Mouse (Mus musculus) urinary bladder, postnatal 36 days (tissue): ENCODE results near the gene Ccl25.
A peak's percentile ranks its signal among the peaks of the same experiment; 100 is the strongest.

Experiments
- DNase-seq, 2 experiments: peaks; one replicate each; pipeline ENCODE4 v3.0.0; 2022; ENCODE audit warnings: low spot score in 2 of 2, mixed read lengths in 1 of 2

Ccl25 gene

DNA sequence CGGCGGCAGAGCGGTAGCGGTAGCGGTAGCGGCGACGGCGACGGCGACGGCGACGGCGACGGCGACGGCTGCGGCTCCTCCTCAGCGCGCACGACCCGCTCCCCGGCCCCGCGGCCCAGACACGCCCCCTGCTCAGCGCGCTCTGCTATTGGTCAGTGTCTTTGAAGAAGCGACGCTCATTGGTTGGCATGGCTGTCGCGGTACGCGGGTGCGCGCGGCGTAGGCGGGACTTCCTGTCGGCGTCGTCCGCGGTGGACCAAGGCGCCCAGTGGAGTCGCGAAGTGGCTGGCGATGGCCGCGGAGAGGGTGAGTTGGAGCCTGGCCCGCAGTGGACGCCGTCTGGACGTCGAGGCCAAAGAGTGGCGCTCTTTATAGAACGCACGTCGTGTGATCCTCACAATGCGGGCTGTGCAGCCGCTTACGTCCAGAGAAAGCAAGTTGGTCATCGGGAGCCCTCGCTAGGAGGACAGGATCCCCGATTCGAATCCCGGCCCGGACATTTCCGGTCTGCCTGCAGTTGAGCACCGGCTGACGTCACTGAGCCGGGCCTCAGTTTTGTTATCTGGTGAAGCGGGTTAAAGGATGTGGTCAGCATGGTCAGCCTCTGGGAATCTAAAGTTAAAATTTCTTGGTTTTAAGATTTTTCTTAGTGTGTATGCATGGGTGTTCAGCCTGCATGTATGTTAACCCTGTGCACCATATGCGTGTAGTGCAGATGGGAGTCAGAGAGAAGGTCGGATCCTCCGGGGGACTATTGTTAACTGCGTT lies at the start of gene Ccl25, which contains the start of gene Elavl1:
Gene Ccl25 (plus strand): TSS at position 228 of the 768 bp plus-strand sequence.
Gene Elavl1 (minus strand): TSS at position 431 of the 768 bp plus-strand sequence.
- DNase-seq, result peak; percentile 96

DNA sequence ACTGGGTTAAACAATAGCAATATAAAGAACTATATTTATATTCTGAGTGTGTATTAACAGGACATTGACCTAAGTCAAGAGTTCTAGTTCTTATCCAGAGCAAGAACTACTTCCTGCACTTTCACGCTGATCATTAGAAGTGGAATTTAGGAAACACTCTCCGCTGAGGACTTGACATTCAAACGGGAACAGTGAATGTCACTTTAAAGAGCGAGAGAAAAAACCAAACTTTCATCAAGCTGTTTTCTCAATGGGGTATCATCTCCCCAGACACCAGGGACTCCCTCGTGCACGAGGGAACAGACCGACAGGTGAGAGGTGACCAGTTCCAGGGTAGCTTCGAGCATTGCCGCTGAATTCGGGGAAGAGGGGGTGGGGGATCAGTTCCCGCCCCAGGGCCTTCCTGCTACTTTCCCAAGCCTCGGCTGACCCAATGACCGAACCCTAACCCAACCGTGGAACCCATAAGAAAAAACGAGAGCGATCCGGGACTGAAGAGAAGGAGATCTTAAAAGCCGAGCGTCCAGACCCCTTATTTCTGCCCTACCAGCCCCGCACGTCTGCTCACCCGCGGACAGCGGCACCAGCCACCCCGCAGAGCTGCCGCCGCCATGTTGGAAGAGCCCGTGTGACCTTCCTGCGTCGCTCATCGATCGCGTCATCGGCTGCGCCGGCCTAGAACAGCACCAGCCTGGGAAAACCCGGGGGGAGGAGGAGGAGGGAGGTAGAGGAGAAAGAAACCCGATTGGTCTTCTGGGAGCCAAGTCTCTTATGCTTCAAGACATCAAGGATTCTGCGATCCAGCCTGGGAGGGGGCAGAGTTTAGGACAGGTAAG lies 49.5 kb upstream of the Ccl25 start, which contains the start of gene Timm44:
Gene Timm44 (minus strand): TSS at position 639 of the 836 bp plus-strand sequence.
- peak; percentile 87 to 92 for DNase-seq

DNA sequence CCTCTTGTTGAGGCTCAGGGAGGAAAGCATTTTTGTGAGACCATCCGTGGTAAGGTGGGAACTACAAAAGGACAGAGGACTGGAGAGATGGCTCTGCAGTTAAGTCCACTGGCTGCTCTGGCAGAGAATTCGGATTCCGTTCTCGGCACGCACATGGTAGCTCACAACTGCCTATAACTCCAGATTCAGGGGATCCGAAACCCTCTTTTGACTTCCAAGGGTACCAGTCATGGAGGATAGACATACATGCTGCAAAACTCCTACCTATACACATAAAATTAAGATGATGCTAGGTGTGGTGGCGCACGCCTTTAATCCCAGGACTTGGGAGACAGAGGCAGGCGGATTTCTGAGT lies 48.9 kb upstream of the Ccl25 start:
- DNase-seq, result no peak

DNA sequence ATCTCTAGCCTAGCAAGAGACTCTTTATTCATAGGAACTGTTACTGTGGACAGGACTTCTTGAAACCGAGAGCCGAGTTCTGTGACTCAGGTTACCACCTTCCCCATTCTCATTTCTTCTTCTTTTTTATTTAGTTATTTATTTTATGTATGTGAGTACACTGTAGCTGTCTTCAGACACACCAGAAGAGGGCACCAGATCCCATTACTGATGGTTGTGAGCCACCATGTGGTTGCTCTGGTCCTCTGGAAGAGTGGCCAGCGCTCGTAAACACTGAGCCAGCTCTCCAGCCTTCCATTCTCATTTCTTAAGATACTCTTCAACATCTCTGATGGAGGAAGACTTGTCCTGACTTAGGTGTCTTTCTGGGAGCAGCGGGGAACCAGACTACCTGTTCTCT lies 32.3 kb upstream of the Ccl25 start:
- DNase-seq, result no peak

DNA sequence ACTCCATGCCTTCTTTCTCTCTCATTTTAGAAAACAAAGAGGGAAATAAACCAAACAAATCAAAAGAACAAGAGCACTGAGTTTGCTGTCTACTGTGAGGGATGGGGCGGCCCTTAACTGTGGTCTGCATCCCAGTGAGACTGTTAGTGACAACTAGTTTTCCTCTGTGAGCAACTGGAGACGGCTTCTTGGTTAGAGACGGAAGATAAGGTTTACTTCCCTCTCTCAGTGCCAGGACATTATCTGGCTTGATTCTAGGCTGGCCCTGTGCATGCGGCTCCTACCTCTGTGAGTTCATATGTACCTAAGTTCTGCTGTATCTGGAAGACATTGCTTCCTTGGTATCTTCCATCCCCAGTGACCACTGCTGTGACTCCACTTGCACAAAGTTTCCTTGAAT lies 27.2 kb upstream of the Ccl25 start:
- DNase-seq, result no peak

DNA sequence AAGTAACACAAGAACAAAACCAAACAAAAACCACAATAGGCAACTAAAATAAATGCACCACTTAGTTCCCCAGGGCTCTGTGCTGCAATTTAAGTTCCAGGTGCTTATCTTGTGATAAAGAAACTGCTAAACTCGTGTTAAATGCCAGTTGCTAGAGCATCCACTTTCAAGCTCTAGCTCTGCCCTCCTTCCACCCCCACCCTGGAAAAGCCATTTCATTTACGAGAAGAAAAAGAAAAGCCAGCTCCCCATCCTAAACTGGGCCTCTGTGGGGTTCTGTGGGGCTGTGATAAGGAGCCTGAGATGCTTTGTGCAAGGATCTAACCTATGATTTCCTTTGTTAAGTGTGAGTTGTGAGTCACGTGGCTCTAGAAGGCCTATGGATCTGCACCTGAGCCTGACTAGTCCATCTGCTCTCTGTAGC lies 20.9 kb upstream of the Ccl25 start:
- DNase-seq, result no peak

DNA sequence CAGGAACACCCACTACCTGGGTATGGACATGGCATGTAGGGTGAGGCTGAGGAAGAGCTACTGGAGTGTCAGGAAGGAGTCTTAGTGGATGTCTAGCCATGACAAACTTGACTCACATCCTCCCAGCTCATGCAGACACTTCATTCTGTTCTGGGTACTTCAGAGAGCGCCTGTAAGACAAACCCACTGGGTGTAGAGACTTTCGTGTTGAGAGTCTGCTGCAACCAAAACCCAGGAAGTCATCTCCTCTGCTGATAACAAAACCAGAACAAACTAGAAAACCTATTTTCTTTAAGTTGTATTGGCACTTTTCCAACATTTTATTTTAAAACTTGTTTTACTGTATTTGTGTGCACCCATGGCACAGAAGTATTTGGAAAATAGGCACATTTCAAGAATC lies 19.2 kb upstream of the Ccl25 start:
- no peak for DNase-seq

DNA sequence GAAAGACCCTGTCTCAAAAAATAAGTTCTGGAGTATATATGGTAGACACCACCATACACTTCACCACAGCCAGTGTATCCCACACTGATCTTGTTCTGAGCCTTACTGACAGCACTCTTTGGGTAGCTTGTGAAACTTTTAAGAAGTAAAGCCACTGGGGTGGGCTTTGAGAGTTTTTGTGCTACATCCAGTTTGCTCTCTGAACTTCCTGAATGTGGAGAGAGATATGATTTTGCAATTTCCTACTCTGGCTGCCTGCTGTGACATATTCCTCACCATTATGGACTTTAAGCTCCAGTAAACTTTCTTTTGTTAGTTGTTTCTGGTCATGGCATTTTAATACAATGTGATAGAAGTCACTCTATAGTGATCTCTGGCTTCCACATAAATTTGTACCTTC lies 12.9 kb upstream of the Ccl25 start:
- no peak for DNase-seq

DNA sequence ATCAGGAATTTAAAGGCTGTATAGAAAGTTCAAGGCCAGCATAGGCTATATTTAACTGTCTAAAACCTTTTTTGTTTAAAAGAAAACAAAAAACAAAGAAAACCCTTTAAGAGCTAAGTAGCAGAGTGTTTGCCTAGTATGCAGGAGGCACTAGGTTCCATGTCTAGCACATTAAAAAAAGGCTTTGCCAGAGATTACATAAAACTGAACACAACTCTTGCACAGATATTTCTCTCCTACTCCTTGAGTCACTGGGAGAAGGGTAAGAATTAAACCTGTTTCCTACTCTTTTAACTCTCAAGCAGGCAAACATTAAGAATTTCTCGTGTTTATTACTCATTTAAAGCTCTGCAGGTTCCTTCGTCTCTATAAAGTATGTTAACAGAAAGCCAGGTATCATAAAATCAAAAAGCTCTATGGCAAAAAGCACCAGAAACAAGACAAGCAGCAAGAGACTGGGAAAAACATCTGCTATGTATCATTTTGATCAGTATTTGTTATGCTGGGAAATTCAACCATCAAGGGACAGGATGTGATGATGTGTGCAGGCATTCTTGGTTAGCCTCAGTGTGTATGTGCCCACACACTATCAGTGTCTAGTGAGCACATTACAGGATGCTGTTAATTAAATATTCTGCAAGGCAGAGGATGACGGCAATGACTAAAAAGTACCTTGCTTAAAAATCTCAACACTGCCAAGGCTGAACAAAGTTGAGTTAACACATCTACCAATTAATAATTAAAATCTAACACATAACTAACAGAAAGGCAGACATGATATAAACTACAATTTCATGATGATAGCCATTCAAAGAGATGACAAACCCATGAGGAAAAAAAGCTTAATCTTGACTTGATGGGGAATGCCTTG lies 11.5 kb upstream of the Ccl25 start:
- no peak for DNase-seq

DNA sequence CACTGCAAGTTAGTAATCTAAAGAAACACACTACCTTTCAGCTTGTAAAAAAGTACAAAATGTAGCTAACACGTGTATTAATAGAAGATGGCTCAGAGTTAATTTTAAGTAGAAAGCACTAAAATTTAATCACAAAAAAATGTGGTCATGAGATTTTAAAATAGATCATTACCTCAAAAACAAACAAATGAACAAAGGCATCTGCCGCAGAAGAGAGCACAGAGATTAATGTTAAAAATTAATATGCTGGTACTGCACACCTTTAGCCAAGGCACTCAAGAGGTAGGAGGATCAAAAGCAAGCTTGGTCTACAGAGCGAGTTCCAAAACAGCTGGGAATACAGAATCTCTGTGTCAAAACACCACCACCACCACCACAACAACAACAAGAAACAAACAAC lies 10.2 kb upstream of the Ccl25 start:
- DNase-seq, result no peak

DNA sequence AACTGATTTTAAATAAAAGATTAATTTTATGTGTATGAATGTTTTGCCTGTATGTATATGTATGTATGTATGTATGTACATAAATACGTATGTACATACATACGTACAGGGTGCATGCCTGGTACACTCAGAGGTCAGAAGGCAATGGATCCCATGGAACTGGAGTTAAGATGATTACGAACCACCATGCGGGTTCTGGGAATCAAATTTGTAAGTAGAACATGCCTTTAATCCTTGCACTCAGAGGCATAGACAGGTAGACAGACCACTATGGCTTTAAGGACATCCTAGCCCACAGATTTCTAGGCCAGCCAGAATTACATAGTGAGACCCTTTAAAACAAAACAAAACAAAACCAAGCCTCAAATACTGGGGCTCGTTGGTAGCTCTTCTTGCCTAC lies 6.9 kb upstream of the Ccl25 start:
- DNase-seq, result no peak

DNA sequence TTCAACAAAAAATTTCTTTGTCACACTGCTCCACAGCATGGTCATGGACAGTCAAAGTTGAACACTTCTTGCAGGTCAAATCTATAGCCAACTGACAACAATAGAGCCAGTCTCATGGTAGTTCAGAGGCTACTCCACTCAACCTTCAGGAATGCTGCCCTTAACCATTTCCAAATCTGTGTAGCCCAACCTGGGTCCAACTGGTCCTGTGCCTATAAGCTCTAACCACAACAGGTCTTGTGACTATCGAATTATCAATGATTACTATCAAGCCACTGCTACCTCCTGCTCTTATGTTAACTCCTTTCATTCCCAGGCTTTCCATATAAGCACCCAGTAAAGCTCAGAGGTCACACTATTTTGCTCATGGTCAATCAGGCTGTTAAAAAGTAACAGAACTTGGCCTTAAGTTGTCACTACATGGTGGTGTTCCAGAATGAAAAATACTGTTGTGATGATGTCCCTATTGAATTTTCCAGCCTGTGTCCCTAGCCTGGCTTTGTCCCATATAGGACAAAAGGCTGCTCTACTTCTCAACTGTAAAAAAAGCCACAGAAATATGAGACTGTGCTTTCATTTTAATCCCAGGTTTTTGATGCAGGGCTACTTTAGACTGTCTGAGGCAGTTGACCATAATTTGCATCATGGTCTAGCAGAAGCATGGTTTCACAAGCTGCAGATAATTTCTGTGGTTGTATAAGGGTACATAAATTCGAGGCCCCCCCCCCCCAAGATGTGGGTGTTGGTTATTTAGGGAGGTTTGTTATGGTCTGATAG lies 6.0 kb upstream of the Ccl25 start:
- no peak for DNase-seq

DNA sequence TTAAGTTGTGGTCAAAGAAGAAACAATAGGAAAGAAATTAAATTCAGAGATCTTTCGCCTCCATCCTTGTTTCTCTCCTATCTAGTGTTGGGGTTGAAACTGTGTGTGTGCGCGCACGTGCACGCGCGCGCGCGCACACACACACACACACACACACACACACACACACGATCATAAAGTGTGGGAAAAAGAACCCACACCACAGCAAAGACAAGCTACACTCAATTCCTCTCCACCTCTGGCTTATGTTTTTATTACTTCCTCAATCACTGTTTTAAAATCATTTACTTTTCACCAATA lies 5.5 kb upstream of the Ccl25 start:
- DNase-seq, result no peak

DNA sequence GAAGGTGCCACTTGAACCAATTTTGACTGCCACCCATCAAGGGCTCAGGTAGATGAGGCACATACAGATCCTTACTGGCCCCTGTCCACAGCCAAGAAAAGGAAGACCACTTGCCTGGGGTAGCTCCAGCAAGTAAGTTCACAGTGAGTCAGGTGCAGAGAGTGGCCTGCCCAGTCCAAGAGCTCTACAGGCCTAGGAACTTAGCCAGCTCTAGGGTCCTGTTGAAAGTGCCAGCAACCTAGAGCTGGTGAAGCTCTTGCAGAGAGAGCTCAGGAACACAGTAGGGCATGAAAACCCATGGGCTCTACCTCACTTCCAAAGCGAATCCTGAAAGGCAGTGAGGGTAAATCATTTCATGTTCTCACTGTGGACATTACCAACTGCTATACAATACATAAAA lies 4.6 kb upstream of the Ccl25 start:
- DNase-seq, result no peak

DNA sequence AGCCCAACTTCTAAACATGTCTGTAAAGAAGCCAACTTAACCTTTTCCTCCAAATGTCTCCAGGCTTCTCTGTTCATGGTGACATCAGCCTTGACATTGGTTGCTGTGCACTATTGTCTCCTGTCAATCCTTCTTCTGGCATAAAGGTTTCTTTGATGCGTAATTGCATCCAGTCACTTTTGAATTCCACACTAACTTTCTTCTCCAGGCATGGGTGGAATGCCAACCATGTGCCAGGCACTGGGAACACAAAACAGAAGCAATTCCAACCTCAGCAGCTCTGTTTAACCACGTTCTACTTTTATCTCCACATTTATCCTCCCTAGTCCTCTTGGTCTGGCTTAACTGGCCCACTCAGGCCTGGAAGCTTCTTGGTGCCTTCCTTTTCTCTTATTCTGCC lies 4.0 kb upstream of the Ccl25 start:
- no peak for DNase-seq

DNA sequence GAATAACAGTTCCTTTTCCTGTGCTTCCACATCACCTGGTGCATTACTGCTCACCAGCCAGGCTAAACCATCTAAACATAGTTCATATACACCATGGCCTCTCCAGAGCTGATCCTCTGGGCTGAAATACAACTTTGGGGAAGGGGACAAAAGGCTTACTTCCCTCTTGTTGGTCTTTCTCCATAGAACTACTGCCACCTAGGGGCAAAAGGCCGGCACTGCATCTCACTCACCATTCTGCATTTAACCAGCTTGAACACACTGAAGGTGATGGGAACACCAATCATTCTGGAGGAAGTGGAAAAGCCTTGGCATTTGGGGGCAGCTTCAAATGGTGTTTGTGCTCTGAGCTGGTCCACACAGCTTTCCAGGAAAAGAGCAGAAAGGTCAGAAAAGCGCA lies 2.5 kb upstream of the Ccl25 start:
- peak; percentile 66 to 77 for DNase-seq

DNA sequence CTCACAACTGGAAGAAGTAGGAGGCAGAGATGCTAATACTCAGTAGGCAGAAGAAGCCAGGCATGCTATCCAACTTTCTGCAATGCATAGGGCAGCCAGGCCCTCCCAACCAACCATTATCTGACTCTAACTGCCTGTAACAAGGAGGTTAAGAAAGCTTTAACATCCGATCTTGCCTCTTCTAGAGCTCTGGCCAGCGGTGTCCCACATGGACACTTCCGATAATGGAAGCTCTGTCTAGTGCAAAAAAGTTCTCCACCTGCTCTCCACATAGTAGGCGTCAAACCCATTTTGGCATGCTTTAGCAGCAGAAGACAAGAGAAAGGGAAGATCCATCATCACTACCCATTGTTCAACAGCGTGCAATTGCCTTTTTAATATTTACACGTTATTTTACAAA lies 1.1 kb upstream of the Ccl25 start:
- DNase-seq, result no peak

DNA sequence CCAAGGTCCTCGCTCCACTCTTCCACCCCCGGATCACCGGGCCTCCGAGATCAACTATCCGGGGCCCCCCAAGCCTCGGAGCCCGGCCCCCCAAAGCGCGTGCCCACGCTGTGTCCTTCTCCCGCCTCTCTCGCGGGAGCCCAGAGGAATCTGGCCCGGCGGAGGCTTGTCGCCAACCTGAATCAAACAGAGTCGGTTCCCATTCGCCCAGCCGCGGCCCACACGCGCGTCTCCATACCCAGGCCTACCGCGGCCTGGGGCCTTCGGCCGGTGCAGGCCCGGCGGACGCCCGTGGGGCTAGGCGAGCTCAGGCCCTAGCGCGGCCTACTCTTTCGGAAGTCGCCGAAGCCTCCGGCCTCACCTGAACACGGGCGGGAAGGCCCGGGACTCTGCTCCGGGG lies 485 bp upstream of the Ccl25 start:
- DNase-seq, result peak in 1 of 2 experiments; percentile 53

DNA sequence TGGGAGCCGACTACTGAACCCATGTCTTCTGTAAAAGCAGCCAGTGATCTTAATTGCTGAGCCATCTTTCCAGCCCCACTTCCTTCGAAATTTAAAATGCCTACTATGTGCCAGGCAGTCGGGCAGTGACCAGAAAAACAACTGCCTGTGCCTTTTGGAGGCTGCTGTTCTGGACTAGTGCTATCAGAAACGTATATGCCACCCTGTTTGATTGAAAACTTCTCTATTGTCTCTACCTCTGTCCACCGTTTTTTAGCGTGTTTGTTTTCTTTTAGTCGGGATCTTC lies 684 bp downstream of the Ccl25 start:
- no peak for DNase-seq

DNA sequence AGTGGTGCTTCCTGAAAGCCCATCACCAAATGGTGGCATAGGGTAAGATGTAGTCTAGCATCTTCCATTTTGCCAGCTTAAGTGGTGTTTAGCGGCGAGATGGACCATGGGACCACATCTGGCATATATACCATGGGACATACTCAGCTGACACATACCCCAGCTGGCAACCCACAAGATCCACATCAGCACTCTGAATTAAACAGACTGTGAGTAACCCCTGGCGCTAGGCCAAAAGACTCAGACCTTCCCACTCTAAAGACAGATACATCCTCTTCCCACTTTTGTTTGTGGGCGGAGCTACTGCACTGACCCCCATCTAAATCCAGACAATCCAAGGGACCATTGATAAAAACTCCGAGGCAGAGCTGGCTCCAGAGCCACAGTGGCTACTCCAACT lies 4.0 kb downstream of the Ccl25 start:
- no peak for DNase-seq

DNA sequence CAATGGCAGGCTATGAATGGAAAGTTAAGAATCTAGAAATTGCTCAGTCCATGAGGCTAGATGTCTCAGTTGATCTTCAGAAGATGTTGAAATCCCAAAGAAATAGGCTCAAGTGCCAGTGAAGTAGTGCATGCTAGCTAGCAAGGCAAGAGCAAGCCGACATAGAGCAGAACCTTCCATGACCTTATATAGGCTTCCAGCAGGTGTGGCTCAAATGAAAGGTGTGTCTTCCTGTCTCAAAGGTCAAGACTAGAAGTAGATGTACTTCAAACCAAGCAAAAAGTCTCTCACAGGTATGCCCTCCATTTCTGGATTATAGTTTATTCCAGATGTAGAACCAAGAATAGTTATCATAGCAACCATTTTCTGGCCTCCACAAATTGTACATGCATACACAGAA lies 9.0 kb downstream of the Ccl25 start:
- DNase-seq, result no peak

DNA sequence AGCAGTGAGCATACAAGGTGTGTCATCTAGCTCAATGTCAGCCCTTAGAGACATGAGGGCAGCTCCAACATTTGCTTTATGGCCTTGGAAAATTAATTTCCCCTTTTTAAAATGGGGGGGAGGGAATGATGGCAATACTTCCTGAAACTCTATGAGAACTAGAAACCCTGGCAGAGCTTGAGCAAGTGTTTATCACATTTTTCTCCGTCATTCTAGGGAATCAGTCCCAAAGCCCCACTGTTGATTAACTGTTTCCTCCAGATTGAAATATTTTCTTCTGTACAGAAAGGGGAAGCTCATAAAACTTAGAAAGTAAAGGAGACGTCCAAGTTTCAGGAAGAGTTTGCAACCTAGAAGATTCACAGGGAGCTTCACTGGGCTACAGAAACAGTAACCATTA lies 10.7 kb downstream of the Ccl25 start:
- no peak for DNase-seq
